Mouse (Mus musculus): ENCODE data around the gene Lcn4. TPM values are rescaled to one million over a fixed set of nuclear protein-coding genes. Genes with fewer than 3 reads are reported as not detected.

The Lcn4 gene
- polyA plus RNA-seq, 1 experiment: not detected

DNA sequence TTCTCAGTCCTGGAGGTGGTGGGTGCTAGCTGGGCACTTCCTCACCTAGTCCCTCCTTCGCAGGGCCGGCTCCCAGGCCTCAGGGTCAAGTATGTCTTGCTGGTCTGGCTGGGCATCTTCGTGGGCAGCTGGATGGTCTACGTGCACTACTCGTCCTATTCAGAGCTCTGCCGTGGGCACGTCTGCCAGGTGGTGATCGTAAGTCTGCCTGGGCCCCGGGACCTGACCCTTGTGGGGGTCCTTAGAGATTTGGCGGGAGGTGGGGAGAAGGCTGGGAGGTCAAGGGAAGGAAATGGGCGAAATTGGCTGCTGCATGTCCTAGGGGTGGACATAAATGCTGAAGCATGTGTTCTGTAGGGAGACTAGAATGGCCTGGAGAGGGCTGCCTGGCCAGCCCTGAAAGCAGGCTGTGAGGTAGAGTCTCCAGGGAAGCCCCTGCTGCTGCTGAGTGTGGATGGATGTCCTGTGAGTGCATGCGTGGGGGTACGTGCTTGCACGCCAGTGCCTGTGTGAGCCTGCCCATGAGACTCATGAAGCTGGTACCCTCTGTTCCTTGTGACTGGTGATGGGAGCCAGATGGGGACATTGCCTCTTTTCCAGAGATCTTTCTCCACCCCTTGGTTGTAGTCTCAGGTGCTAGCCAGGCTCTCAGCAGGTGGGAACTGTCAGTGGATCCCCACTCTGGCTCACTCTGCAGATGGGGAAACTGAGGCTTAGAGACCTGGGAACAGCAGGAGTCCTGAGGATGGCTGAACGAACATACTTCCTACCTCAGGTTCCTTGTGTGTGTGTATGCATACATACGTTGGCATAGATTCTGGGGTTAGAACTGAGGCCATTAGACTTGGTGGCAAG, 38.3 kb downstream of the Lcn4 start:
- Histone ChIP-seq H3K27me3 (ENCODE audit: control insufficient read depth, insufficient read depth, low read length, poor library complexity, severe bottlenecking) (no peaks in the 10 kb centered on the region), H3K27ac (ENCODE audit: insufficient read depth, low read length) (no peak overlapping the region), H3K36me3 (ENCODE audit: control insufficient read depth, insufficient read depth, low read length, poor library complexity, severe bottlenecking) (peaks cover 16% of the 10 kb centered on the region), H3K4me3 (ENCODE audit: low read depth, low read length) (no peak overlapping the region), H3K9me3 (replicated peaks; ENCODE audit: control insufficient read depth, insufficient read depth, low read length, poor library complexity, severe bottlenecking) (no peaks in the 10 kb centered on the region), H3K9ac (ENCODE audit: low read depth, poor library complexity, severe bottlenecking) (no peak overlapping the region), H3K4me1 (ENCODE audit: control insufficient read depth, insufficient read depth, low read length) (no peaks in the 10 kb centered on the region)
- TF ChIP-seq EP300 (IDR thresholded peaks at IDR 0.05; ENCODE audit: insufficient read depth, low read depth, low read length): no peak
- no peak for TF ChIP-seq POLR2A (IDR thresholded peaks at IDR 0.05; ENCODE audit: insufficient read depth, low read length)
- no peak for TF ChIP-seq CTCF (IDR thresholded peaks at IDR 0.05; ENCODE audit: low read depth, low read length)

DNA sequence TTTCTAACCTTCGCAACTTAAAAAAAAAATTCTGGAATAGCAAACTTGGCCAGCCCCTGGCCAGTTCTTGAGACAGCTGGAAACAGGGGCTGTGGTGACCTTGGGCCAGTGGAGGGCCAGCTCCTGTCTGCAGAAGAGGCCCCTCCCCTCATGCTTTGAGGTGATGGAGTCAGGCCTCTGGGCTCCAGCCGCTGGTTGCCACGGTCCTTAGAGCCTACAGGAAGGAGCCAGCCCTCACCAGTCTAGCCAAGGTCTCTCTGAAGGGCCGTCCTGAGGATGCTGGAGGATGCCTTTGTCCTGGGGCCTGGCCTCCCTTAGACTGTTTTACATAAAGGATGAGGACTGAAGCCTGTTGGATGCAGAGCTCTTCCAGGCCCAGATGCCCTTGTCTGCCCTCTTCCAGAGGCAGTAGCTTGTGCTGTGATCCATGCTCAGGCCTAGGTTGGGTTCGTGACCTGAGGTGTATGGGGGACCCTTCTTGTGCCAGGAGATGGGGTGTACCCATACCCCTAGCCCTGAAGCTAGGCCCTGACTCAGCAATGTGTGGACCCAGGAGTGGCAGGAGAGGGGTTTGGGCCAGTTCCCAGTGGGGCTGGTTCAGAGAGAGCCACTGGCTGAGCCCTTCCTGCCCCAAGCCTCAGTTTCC, 42.2 kb downstream of the Lcn4 start:
- Histone ChIP-seq H3K9me3 (replicated peaks; ENCODE audit: control insufficient read depth, insufficient read depth, low read length, poor library complexity, severe bottlenecking) (no peaks in the 10 kb centered on the region), H3K27ac (ENCODE audit: insufficient read depth, low read length) (no peak overlapping the region)

DNA sequence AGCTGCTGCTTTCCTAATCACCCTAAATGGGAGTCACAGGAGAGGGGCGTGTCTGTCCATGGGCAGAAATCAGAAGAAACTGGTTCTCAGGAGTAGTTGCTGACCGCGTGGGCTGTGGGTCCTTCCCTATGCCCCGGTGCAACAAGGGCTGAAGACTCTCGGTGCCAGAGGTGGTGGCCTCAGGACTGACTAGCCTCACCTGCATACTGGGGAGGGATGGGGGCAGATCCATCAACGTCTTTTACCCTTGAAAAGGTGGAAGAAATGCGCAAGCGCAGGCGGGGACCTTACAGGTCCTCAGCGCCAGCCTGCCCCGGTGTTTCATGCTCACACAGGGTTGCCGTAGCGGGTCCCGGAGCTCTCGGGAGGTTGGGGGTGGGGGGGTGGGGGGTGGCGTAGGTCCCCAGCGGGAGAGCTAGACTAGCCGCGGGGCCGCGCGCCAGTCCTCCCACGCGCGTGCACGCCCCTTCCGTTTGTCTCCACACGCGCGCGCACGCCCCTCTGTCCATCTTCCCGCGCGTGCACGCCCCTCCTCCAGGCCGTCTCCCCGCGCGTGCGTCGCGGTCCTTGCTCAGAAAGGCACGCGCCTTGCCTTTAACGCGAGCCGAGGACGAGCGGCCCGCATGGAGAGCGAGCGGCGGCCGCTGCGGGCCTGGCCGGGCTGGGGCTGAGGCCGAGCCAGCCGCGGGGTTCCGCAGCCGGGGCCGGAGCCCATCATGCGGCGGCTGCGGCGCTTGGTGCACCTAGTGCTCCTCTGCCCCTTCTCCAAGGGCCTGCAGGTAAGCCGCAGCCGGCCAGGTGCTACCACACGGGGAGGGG, 43.0 kb downstream of the Lcn4 start, which contains the start of gene Fam69b:
TSS of gene Fam69b (plus strand) at position 537 of the 819 bp plus-strand sequence.
- Histone ChIP-seq H3K9me3 (replicated peaks; ENCODE audit: control insufficient read depth, insufficient read depth, low read length, poor library complexity, severe bottlenecking) (no peaks in the 10 kb centered on the region), H3K9ac (ENCODE audit: low read depth, poor library complexity, severe bottlenecking) (peak within 1 kb of the TSS; percentile 56), H3K27ac (ENCODE audit: insufficient read depth, low read length) (no peak within 1 kb of the TSS), H3K4me1 (ENCODE audit: control insufficient read depth, insufficient read depth, low read length) (no peaks in the 10 kb centered on the region), H3K36me3 (ENCODE audit: control insufficient read depth, insufficient read depth, low read length, poor library complexity, severe bottlenecking) (no peaks in the 10 kb centered on the region), H3K27me3 (ENCODE audit: control insufficient read depth, insufficient read depth, low read length, poor library complexity, severe bottlenecking) (no peaks in the 10 kb centered on the region), H3K4me3 (ENCODE audit: low read depth, low read length) (peak within 1 kb of the TSS; percentile 51)
- no peak for TF ChIP-seq CTCF (IDR thresholded peaks at IDR 0.05; ENCODE audit: low read depth, low read length)
- no peak for TF ChIP-seq EP300 (IDR thresholded peaks at IDR 0.05; ENCODE audit: insufficient read depth, low read depth, low read length)
- no peak for TF ChIP-seq POLR2A (IDR thresholded peaks at IDR 0.05; ENCODE audit: insufficient read depth, low read length)

More for the DNA sequence above, 42.2 kb downstream of the Lcn4 start:
- Histone ChIP-seq H3K27me3 (ENCODE audit: control insufficient read depth, insufficient read depth, low read length, poor library complexity, severe bottlenecking) (no peaks in the 10 kb centered on the region), H3K4me3 (ENCODE audit: low read depth, low read length) (peak overlapping the region; percentile 51), H3K36me3 (ENCODE audit: control insufficient read depth, insufficient read depth, low read length, poor library complexity, severe bottlenecking) (no peaks in the 10 kb centered on the region), H3K4me1 (ENCODE audit: control insufficient read depth, insufficient read depth, low read length) (no peaks in the 10 kb centered on the region), H3K9ac (ENCODE audit: low read depth, poor library complexity, severe bottlenecking) (peak overlapping the region; percentile 56)
- no peak for TF ChIP-seq EP300 (IDR thresholded peaks at IDR 0.05; ENCODE audit: insufficient read depth, low read depth, low read length)

DNA sequence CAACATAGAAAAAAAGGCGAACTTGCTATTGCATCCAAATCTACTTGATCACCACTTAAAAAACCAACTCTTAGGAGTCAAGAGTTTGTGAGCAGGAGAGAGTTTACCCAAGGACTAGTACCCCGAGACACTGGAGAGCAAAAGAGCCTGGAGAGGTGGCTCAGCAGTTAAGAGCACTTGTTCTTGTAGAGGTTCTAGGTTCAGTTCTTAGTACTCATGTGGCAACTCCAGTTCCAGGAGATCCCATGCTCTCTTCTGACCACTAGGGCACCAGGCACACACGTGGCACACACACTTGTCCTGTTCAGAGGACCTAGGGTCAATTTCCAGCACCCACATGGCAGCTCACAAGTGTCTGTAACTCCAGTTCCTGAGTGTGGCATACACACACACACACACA, 45.0 kb downstream of the Lcn4 start:
- Histone ChIP-seq H3K27ac (ENCODE audit: insufficient read depth, low read length) (no peak overlapping the region), H3K9me3 (replicated peaks; ENCODE audit: control insufficient read depth, insufficient read depth, low read length, poor library complexity, severe bottlenecking) (no peaks in the 10 kb centered on the region), H3K36me3 (ENCODE audit: control insufficient read depth, insufficient read depth, low read length, poor library complexity, severe bottlenecking) (no peaks in the 10 kb centered on the region), H3K4me3 (ENCODE audit: low read depth, low read length) (no peak overlapping the region), H3K4me1 (ENCODE audit: control insufficient read depth, insufficient read depth, low read length) (no peaks in the 10 kb centered on the region), H3K9ac (ENCODE audit: low read depth, poor library complexity, severe bottlenecking) (no peak overlapping the region), H3K27me3 (ENCODE audit: control insufficient read depth, insufficient read depth, low read length, poor library complexity, severe bottlenecking) (no peaks in the 10 kb centered on the region)
- TF ChIP-seq POLR2A (IDR thresholded peaks at IDR 0.05; ENCODE audit: insufficient read depth, low read length) (no peak), EP300 (IDR thresholded peaks at IDR 0.05; ENCODE audit: insufficient read depth, low read depth, low read length) (no peak), CTCF (IDR thresholded peaks at IDR 0.05; ENCODE audit: low read depth, low read length) (no peak)

DNA sequence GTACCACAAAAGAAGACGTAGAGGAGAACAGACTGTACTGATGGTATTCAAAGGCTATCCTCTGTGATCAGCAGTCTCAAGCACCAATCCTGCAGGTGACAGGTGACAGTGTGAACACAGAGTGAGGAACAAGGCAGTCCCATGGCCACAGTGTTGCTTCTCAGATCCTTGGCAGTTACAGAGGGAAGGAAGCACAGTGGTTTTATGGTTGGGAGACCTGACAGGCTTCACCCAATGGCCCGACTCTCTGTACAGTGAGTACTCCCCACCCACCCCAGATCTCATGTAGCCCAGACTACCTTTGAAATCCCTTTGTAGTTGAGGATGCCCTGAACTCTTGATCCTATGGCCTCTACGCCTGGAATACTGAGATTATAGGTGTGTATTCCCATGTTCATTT, 45.7 kb downstream of the Lcn4 start:
- no peaks in the 10 kb centered on the region for H3K4me1 ChIP-seq (ENCODE audit: control insufficient read depth, insufficient read depth, low read length)
- no peak overlapping the region for H3K27ac ChIP-seq (ENCODE audit: insufficient read depth, low read length)
- no peaks in the 10 kb centered on the region for H3K36me3 ChIP-seq (ENCODE audit: control insufficient read depth, insufficient read depth, low read length, poor library complexity, severe bottlenecking)
- no peak overlapping the region for H3K4me3 ChIP-seq (ENCODE audit: low read depth, low read length)
- H3K9me3 ChIP-seq (replicated peaks; ENCODE audit: control insufficient read depth, insufficient read depth, low read length, poor library complexity, severe bottlenecking): no peaks in the 10 kb centered on the region
- no peak for TF ChIP-seq CTCF (IDR thresholded peaks at IDR 0.05; ENCODE audit: low read depth, low read length)
- TF ChIP-seq POLR2A (IDR thresholded peaks at IDR 0.05; ENCODE audit: insufficient read depth, low read length): no peak
- no peak for TF ChIP-seq EP300 (IDR thresholded peaks at IDR 0.05; ENCODE audit: insufficient read depth, low read depth, low read length)
- no peaks in the 10 kb centered on the region for H3K27me3 ChIP-seq (ENCODE audit: control insufficient read depth, insufficient read depth, low read length, poor library complexity, severe bottlenecking)
- H3K9ac ChIP-seq (ENCODE audit: low read depth, poor library complexity, severe bottlenecking): no peak overlapping the region

Measured in ES-Bruce4 (cell line).